Mouse (Mus musculus) CH12.LX (cell line): ENCODE measurements at regions not wholly inside any gene's neighbourhood (a gene's known extent, or its start where the extent isn't known, plus 50 kb on each side); places are given as distances from the start of the nearest gene placed in this dataset.

Source experiments
- DNase-seq: peaks from one replicate; pipeline ENCODE4 v3.0.0-alpha.2; 2013; ENCODE audit errors: extremely low read depth
- H3K27ac ChIP-seq: 2 replicates; pipeline ENCODE4 v1.5.1; 2012; ENCODE audit warnings: low read depth, mild to moderate bottlenecking, control low read depth, moderate library complexity; ENCODE audit not compliant: insufficient read depth
- H3K27me3 ChIP-seq: replicated peaks from 2 replicates; pipeline ENCODE3; 2012; ENCODE audit warnings: inconsistent platforms
- H3K36me3 ChIP-seq, 2 experiments: replicated peaks in 1 of 2; 2 replicates each; pipeline versions ENCODE3 to v1.6.1; 2012; ENCODE audit warnings: inconsistent platforms in 1 of 2, low read length in 1 of 2, mild to moderate bottlenecking in 1 of 2, mixed read lengths in 1 of 2, moderate library complexity in 1 of 2; ENCODE audit not compliant: control insufficient read depth in 1 of 2, insufficient read depth in 1 of 2
- H3K4me1 ChIP-seq, 2 experiments: 2 replicates each; pipeline ENCODE4 v1.6.1; 2012; ENCODE audit warnings: inconsistent platforms in 1 of 2, moderate library complexity in 1 of 2; ENCODE audit not compliant: insufficient read depth in 2 of 2, control insufficient read depth in 1 of 2
- H3K4me2 ChIP-seq: 2 replicates; pipeline ENCODE4 v1.6.1; 2012; ENCODE audit warnings: low read depth, mild to moderate bottlenecking, control low read depth; ENCODE audit not compliant: poor library complexity, insufficient read depth, severe bottlenecking
- H3K4me3 ChIP-seq, 3 experiments: fragments of 150-350 bp in 1 of 3; sonication (generic) in 1 of 3; replicated peaks in 1 of 3; 2 replicates each; pipeline versions ENCODE3 to v1.5.1; 2011 to 2012; ENCODE audit warnings: low read depth in 2 of 3, low read length in 2 of 3, mild to moderate bottlenecking in 2 of 3, moderate library complexity in 2 of 3, control low read depth in 1 of 3, improper control_type of control experiment in 1 of 3, inconsistent platforms in 1 of 3, mixed read lengths in 1 of 3; ENCODE audit not compliant: poor library complexity in 1 of 3
- H3K79me2 ChIP-seq: replicated peaks from 2 replicates; pipeline ENCODE4 v1.6.1; 2012; ENCODE audit warnings: mild to moderate bottlenecking, moderate library complexity; ENCODE audit not compliant: control insufficient read depth, poor library complexity, insufficient read depth, severe bottlenecking; ENCODE audit errors: extremely low read depth
- H3K9ac ChIP-seq: 2 replicates; pipeline ENCODE4 v1.6.1; 2012; ENCODE audit warnings: low read depth, mild to moderate bottlenecking, control low read depth, moderate library complexity; ENCODE audit not compliant: insufficient read depth
- H3K9me3 ChIP-seq: replicated peaks from 2 replicates; pipeline ENCODE3; 2012; ENCODE audit warnings: low read length, inconsistent platforms, mixed read lengths
- CHD1 ChIP-seq: IDR thresholded peaks from 2 replicates; pipeline ENCODE4 v1.6.1; 2012; ENCODE audit warnings: low read depth, low read length, improper control_type of control experiment, inconsistent platforms
- EP300 ChIP-seq: IDR thresholded peaks from 2 replicates; pipeline ENCODE4 v1.6.1; 2011; ENCODE audit warnings: low read length, improper control_type of control experiment
- HCFC1 ChIP-seq: IDR thresholded peaks from 2 replicates; pipeline ENCODE4 v1.6.1; 2012; ENCODE audit warnings: low read depth, mild to moderate bottlenecking, inconsistent platforms, low read length, improper control_type of control experiment
- JUND ChIP-seq: conservative IDR thresholded peaks from 2 replicates; pipeline ENCODE4 v1.6.1; 2011; ENCODE audit warnings: low read depth, low read length, improper control_type of control experiment
- KAT2A ChIP-seq: IDR thresholded peaks from 2 replicates; pipeline ENCODE4 v1.6.1; 2012; ENCODE audit warnings: low read length, improper control_type of control experiment, inconsistent platforms; ENCODE audit not compliant: insufficient replicate concordance
- MAX ChIP-seq: IDR thresholded peaks from 2 replicates; pipeline ENCODE4 v1.6.1; 2011; ENCODE audit warnings: low read length, improper control_type of control experiment
- MEF2A ChIP-seq: IDR thresholded peaks from 2 replicates; pipeline ENCODE4 v1.6.1; 2014; ENCODE audit warnings: low read depth, mild to moderate bottlenecking, inconsistent platforms, low read length, improper control_type of control experiment, borderline replicate concordance
- MXI1 ChIP-seq: IDR thresholded peaks from 2 replicates; pipeline ENCODE4 v1.6.1; 2011; ENCODE audit warnings: mild to moderate bottlenecking, low read depth, low read length, improper control_type of control experiment
- MYC ChIP-seq: IDR thresholded peaks from 2 replicates; pipeline ENCODE4 v1.6.1; 2011; ENCODE audit warnings: low read depth, mild to moderate bottlenecking, improper control_type of control experiment, low read length
- NELFE ChIP-seq: IDR thresholded peaks from 2 replicates; pipeline ENCODE4 v1.6.1; 2011; ENCODE audit warnings: low read depth, low read length, improper control_type of control experiment
- NRF1 ChIP-seq: IDR thresholded peaks from 2 replicates; pipeline ENCODE4 v1.6.1; 2014; ENCODE audit warnings: low read depth, mild to moderate bottlenecking, inconsistent platforms, low read length, improper control_type of control experiment, moderate library complexity
- PAX5 ChIP-seq: IDR thresholded peaks from 2 replicates; pipeline ENCODE4 v1.6.1; 2012; ENCODE audit warnings: low read length, inconsistent platforms, mixed read lengths
- RAD21 ChIP-seq: IDR thresholded peaks from 2 replicates; pipeline ENCODE4 v1.6.1; 2011; ENCODE audit warnings: low read depth, mild to moderate bottlenecking, low read length, improper control_type of control experiment, moderate library complexity
- RCOR1 ChIP-seq: conservative IDR thresholded peaks from 2 replicates; pipeline ENCODE4 v1.6.1; 2012; ENCODE audit warnings: low read depth, mild to moderate bottlenecking, inconsistent platforms, low read length, improper control_type of control experiment
- SIN3A ChIP-seq: IDR thresholded peaks from 2 replicates; pipeline ENCODE4 v1.6.1; 2012; ENCODE audit warnings: low read length, improper control_type of control experiment, inconsistent platforms
- TCF12 ChIP-seq: IDR thresholded peaks from 2 replicates; pipeline ENCODE4 v1.6.1; 2014; ENCODE audit warnings: low read depth, mild to moderate bottlenecking, inconsistent platforms, low read length, improper control_type of control experiment
- UBTF ChIP-seq: IDR thresholded peaks from 2 replicates; pipeline ENCODE4 v1.6.1; 2012; ENCODE audit warnings: low read depth, mild to moderate bottlenecking, inconsistent platforms, low read length, improper control_type of control experiment, moderate library complexity
- USF1 ChIP-seq: IDR thresholded peaks from 2 replicates; pipeline ENCODE4 v1.6.1; 2014; ENCODE audit warnings: low read depth, mild to moderate bottlenecking, inconsistent platforms, low read length, improper control_type of control experiment
- USF2 ChIP-seq: conservative IDR thresholded peaks from 2 replicates; pipeline ENCODE4 v1.6.1; 2011; ENCODE audit warnings: low read depth, low read length, improper control_type of control experiment
- ZC3H11A ChIP-seq: IDR thresholded peaks from 2 replicates; pipeline ENCODE4 v1.6.1; 2012; ENCODE audit warnings: low read depth, mild to moderate bottlenecking, inconsistent platforms, low read length, improper control_type of control experiment
- ZKSCAN1 ChIP-seq: IDR thresholded peaks from 2 replicates; pipeline ENCODE4 v1.6.1; 2012; ENCODE audit warnings: low read depth, inconsistent platforms, low read length, improper control_type of control experiment, borderline replicate concordance
- ZNF384 ChIP-seq: IDR thresholded peaks from 2 replicates; pipeline ENCODE4 v1.6.1; 2012; ENCODE audit warnings: low read depth, low read length, improper control_type of control experiment, inconsistent platforms
- dilution Hi-C: fragments of 300-500 bp; cut with MboI; formaldehyde crosslinking; loops from 2 replicates; pipeline ENCODE4 v1.14.3; 2020; ENCODE audit warnings: low sequenced_read_pairs; ENCODE audit not compliant: extremely low pct_unique_long_range_greater_than_20kb, extremely low pct_ligation_motif_present
- in situ Hi-C: fragments of 300-500 bp; cut with MboI; formaldehyde crosslinking; loops from 3 replicates; pipeline ENCODE4 v1.14.3; 2019; ENCODE audit warnings: low sequenced_read_pairs, low pct_ligation_motif_present, low pct_unique_long_range_greater_than_20kb, mixed read lengths

DNA sequence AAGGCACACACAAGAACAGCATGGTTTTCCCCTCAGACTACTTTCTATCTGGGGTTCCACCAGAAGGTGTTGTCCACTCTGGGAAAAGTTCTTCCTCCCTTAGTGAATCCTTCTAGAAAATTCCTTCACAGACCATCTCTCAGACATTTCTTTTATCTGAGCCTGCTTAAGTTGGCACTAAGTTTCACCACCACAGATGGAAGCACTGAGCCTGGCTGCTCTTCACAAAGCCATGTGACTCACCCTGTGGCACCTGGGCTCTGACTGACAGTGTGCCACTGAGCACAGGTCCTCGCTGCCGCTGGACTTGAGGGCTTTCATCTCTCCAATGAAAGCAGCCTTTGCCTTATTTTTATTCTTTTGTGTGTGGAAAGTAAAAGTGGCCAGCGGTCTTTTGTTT, 173.8 kb upstream of the Nlrp1b start:
- H3K27me3 ChIP-seq: peaks cover 94% of the 10 kb centered on the region
- no peak overlapping the region for H3K9ac ChIP-seq
- H3K9me3 ChIP-seq: peaks cover 2% of the 10 kb centered on the region
- H3K27ac ChIP-seq: no peak overlapping the region
- in situ Hi-C loops: no loop called here
- H3K4me3 ChIP-seq: no peak overlapping the region
- no peak overlapping the region for H3K4me2 ChIP-seq
- DNase-seq: no peak
- H3K79me2 ChIP-seq: no peaks in the 10 kb centered on the region
- no peaks in the 10 kb centered on the region for H3K36me3 ChIP-seq
- dilution Hi-C loops: no loop called here
- TF ChIP-seq ZKSCAN1 (no peak), RCOR1 (no peak), TCF12 (no peak), MEF2A (no peak), ZNF384 (no peak), NELFE (no peak), MXI1 (no peak), PAX5 (no peak), KAT2A (no peak), ZC3H11A (no peak), USF1 (no peak), MAX (no peak), USF2 (no peak), HCFC1 (no peak), JUND (no peak), RAD21 (no peak), UBTF (no peak), MYC (no peak)
- 0 out of 4 replicates have a peak, but pooled peaks cover 0 to 2% of the 10 kb centered on the region in 2 experiments for H3K4me1 ChIP-seq

DNA sequence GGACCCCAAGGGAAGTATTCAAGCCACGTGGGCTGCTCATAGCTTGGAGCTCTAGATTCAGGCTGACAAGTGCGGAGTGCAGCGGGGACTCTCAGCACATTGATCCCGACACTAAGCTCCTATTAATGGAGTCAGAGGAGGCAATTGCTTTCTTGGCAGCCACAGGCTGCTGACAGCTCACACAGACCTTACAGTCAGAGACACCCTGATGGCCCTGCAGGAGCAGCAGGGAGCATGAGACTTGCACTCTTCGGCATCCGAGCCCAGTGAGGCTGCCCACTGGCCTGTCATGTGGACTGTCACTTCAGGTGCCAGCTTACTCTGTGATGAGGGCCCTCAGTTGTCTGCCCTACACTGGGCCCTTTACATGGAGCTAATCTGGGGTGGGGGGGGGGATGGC, 176.5 kb upstream of the Nlrp1b start:
- Histone ChIP-seq H3K27me3 (peaks cover 94% of the 10 kb centered on the region), H3K9ac (no peak overlapping the region), H3K4me3 (no peak overlapping the region), H3K4me1 (0 out of 4 replicates have a peak, but pooled peaks cover 0 to under 1% of the 10 kb centered on the region in 2 experiments)
- in situ Hi-C loops: no loop called here
- TF ChIP-seq CHD1: no peak
- TF ChIP-seq EP300: no peak
- TF ChIP-seq MAX: no peak
- no peak for TF ChIP-seq SIN3A
- no peak for TF ChIP-seq UBTF
- TF ChIP-seq NRF1: no peak
- TF ChIP-seq KAT2A: no peak
- TF ChIP-seq MXI1: no peak
- TF ChIP-seq, all 38 proteins: peak for 0
- no peak overlapping the region for H3K27ac ChIP-seq
- no peak overlapping the region for H3K4me2 ChIP-seq
- DNase-seq: no peak
- no peaks in the 10 kb centered on the region for H3K9me3 ChIP-seq
- H3K36me3 ChIP-seq: no peaks in the 10 kb centered on the region
- no peaks in the 10 kb centered on the region for H3K79me2 ChIP-seq
- dilution Hi-C loops: no loop called here
